Mouse (Mus musculus): ENCODE measurements around the gene Col2a1. TPM values are rescaled to one million over a fixed set of nuclear protein-coding genes. Genes with fewer than 3 reads are reported as not detected.

Col2a1 gene
- polyA plus RNA-seq, 1 experiment from 2014 or later, result 0.18 TPM

DNA sequence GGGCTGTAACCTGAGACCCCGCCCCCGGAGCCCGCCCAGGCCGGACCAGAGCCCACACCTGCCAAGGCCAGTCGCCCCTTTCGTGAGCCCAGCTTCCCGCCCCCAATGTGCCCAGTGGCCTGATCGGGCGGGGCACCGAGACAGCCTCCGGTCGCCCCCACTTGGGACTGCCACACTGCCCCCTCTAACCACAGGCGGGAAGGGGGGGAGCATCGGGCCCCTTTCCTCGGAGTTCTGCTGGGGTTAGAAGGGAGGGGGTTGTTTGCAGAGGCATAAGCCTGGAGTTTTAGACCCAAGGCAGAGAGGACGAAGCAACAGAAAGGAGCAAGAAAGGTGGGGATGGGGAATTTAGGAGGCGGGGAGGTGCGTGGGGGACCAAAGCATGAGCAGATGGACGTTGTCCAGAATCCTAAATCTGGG, 255 bp upstream of the Col2a1 start:
- peaks cover 62% of the 10 kb centered on the region for H3K27me3 ChIP-seq (replicated peaks; ENCODE audit: insufficient read depth, low read length)
- H3K4me2 ChIP-seq (replicated peaks; ENCODE audit: low read depth, low read length), result peak overlapping the region; percentile 35
- no peaks in the 10 kb centered on the region for H3K9me3 ChIP-seq (ENCODE audit: low read length)
- no peak for DNase-seq (ENCODE audit: low spot score)
- 4% methylated on average over 10 of the region's 19 CpGs for WGBS
- no peak overlapping the region for H3K27ac ChIP-seq (ENCODE audit: low read length)
- peaks cover 24% of the 10 kb centered on the region; the same call in 1 of the 2 replicates for H3K4me1 ChIP-seq (ENCODE audit: insufficient read depth, low read depth, low read length)
- H3K4me3 ChIP-seq (ENCODE audit: low read depth, low read length), result peak overlapping the region; percentile 10; the same call in 1 of the 2 replicates
- no peak for ATAC-seq
- H3K9ac ChIP-seq (replicated peaks; ENCODE audit: low read depth), result no peak overlapping the region
- TF ChIP-seq CTCF (IDR thresholded peaks at IDR 0.05), result no peak
- no peak for TF ChIP-seq EP300 (IDR thresholded peaks at IDR 0.05)
- no peaks in the 10 kb centered on the region for H3K36me3 ChIP-seq (ENCODE audit: insufficient read depth, low read length)

DNA sequence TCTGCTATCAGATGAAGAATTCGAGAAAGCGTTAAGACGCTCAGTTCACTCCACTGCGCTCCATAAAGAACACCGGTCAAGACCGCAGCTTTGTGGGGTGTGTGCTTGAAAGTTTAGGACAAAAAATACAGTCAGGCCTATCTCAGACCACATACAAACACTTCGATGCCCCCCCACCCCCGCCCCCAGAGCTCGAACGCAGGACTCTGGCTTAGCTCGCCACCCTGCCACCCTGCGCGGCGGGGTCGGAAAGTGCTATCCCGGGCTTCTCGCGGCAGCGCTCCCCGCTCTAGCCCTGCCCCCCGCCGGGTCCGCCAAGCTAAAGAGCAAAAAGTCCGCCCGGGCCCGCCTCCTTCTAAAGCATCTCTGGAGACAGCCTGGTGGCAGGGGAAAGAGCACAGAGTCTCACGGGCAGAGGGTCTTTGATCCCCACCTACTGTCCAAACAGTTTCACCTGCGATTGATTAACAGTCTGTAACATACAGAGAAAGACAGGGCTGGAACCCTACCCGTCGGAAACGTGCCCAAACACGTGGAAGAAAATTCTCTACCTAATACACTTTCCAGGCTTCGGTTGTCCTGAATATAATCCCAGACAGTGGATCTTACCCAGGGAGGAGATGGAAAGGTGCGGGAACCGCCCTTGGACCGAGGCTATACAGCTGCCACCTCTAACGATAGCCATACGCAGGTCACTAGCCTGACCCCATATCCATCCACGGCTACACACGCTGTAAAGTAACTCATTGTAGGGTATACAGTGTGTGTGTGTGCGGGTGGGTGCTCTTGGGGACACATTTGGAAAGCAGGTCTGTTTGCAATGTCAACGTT, 1.3 kb downstream of the Col2a1 start:
- H3K27me3 ChIP-seq (replicated peaks; ENCODE audit: insufficient read depth, low read length), result peaks cover 69% of the 10 kb centered on the region
- no peak overlapping the region for H3K27ac ChIP-seq (ENCODE audit: low read length)
- TF ChIP-seq EP300 (IDR thresholded peaks at IDR 0.05), result no peak
- TF ChIP-seq CTCF (IDR thresholded peaks at IDR 0.05), result no peak
- H3K36me3 ChIP-seq (ENCODE audit: insufficient read depth, low read length), result no peaks in the 10 kb centered on the region
- H3K4me2 ChIP-seq (replicated peaks; ENCODE audit: low read depth, low read length), result peak overlapping the region; percentile 51
- DNase-seq (ENCODE audit: low spot score), result peak; percentile 51
- H3K4me1 ChIP-seq (ENCODE audit: insufficient read depth, low read depth, low read length), result peaks cover 24% of the 10 kb centered on the region; the same call in 1 of the 2 replicates
- under 1% methylated on average over 41 of the region's 42 CpGs for WGBS
- H3K9me3 ChIP-seq (ENCODE audit: low read length), result no peaks in the 10 kb centered on the region
- no peak overlapping the region for H3K9ac ChIP-seq (replicated peaks; ENCODE audit: low read depth)
- peak overlapping the region; percentile 23; the same call in 1 of the 2 replicates for H3K4me3 ChIP-seq (ENCODE audit: low read depth, low read length)
- peak; percentile 31; the same call in 1 of the 2 replicates for ATAC-seq

DNA sequence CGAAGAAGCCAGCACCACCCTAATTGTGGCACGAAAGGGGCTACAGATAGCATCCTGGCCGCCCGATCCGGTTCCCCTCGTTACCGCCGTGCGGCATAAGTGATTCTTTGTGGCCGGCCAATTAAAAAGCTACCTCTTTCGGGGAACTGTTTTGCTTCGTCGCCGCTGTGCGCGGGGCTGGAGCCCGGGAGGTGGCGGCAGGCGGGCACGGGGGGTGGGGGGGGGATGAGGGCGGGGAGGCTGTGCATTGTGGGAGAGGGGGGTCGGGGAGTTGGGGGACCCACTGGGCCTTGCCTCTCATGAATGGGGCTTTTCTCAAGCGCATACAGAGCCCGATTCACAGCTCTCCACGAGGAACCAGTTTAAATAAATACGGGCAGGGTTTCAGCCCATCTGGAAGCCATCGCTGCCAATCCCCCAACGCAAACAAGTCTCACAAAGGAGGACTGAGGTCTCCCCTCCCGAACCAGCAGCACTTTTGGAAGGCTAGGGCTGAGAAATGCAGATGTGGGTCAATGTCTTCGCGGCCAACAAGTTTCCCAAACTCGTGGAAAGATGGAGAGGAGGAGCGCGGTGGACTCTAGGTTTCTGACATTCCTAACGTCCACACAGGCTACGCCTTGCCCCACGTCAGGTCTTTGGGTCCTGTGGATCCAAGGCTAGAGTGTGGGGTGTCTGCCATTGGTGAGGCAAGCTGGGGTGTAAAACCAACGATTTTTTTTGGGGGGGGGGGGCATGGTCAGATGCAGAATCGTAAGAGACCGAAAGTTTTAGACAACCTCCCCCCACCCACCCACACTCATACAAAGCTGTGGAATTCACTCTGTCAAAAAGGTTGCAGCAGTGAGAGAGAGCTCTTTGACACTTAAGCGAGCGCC, 2.1 kb downstream of the Col2a1 start:
- Histone ChIP-seq H3K4me2 (replicated peaks; ENCODE audit: low read depth, low read length) (peak overlapping the region; percentile 51), H3K9ac (replicated peaks; ENCODE audit: low read depth) (no peak overlapping the region), H3K4me1 (ENCODE audit: insufficient read depth, low read depth, low read length) (peaks cover 24% of the 10 kb centered on the region; the same call in 1 of the 2 replicates), H3K36me3 (ENCODE audit: insufficient read depth, low read length) (no peaks in the 10 kb centered on the region), H3K4me3 (ENCODE audit: low read depth, low read length) (peak overlapping the region; percentile 23), H3K9me3 (ENCODE audit: low read length) (no peaks in the 10 kb centered on the region), H3K27me3 (replicated peaks; ENCODE audit: insufficient read depth, low read length) (peaks cover 69% of the 10 kb centered on the region), H3K27ac (ENCODE audit: low read length) (no peak overlapping the region)
- ATAC-seq (no peak), DNase-seq (ENCODE audit: low spot score) (no peak)
- TF ChIP-seq CTCF (IDR thresholded peaks at IDR 0.05) (no peak), EP300 (IDR thresholded peaks at IDR 0.05) (no peak)
- 2% methylated on average over 39 of the region's 42 CpGs for WGBS

DNA sequence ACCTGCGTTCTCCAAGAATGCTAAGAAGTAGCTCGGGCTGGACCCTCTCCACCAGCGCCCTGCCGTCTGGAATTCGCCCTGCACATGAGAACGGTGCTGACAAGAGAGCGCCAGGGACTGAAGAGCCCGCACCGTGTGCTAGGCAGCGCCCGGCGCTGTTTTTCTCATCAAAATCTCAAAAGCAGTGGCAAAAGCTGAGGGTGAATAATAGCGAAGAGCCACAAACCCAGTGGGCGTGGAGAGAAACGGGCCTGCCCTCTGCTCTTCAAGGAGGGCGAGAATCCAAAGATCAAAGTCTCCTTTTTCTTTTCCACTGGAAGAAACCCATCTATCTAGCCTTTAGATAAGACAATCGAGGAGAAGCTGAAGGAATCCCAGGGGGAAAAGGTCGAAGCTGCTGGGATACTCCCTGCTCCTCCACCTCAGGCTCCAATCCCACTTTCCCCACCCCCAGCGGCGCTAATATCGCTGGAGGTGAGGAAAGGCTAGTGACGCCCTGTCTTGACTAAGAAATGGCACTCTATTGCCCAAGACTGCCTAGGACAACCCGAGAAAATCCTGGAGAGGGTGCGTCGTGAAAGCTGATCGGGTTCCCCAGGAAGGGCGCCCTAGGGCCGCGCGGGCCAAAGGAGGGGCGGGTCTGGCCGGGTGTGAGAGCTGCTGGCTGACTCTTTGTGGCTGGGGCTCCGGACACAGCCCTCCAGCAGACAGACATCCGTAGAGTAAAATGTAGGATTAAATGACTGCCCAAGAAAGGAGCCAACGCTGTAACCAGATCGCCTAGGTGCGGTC, 3.0 kb downstream of the Col2a1 start:
- Histone ChIP-seq H3K27ac (ENCODE audit: low read length) (no peak overlapping the region), H3K36me3 (ENCODE audit: insufficient read depth, low read length) (no peaks in the 10 kb centered on the region), H3K4me2 (replicated peaks; ENCODE audit: low read depth, low read length) (peak overlapping the region; percentile 51), H3K4me1 (ENCODE audit: insufficient read depth, low read depth, low read length) (peaks cover 24% of the 10 kb centered on the region; the same call in 1 of the 2 replicates), H3K4me3 (ENCODE audit: low read depth, low read length) (peak overlapping the region; percentile 23), H3K9ac (replicated peaks; ENCODE audit: low read depth) (no peak overlapping the region), H3K27me3 (replicated peaks; ENCODE audit: insufficient read depth, low read length) (peaks cover 63% of the 10 kb centered on the region), H3K9me3 (ENCODE audit: low read length) (no peaks in the 10 kb centered on the region)
- TF ChIP-seq CTCF (IDR thresholded peaks at IDR 0.05), result peak; percentile 35; the same call in 1 of the 2 replicates
- TF ChIP-seq EP300 (IDR thresholded peaks at IDR 0.05), result no peak
- ATAC-seq (peak; percentile 32; the same call in 1 of the 2 replicates), DNase-seq (ENCODE audit: low spot score) (peak; percentile 37)
- WGBS, result 3% methylated on average over 37 of the region's 37 CpGs

DNA sequence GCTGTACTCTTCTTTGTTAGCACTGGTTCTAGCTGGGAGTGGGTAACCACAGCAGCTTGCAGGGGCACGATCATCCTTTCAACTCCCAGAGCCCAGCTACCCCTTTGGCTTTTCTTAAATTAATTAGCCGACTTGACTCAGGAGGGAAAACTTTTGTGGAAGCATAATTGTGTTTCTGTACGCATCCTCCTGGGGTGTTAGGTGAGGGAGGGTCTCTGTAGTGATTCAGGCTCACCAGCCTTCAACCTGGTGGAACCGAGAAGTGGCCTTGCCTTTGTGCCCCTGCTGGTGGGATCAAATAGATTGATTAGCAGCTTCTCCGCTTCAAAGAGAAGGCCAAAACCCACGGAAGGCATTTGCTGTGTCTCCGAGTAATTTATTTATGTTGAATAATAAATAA, 4.5 kb downstream of the Col2a1 start:
- H3K9me3 ChIP-seq (ENCODE audit: low read length), result no peaks in the 10 kb centered on the region

More for the DNA sequence above, 4.5 kb downstream of the Col2a1 start:
- Histone ChIP-seq H3K4me1 (ENCODE audit: insufficient read depth, low read depth, low read length) (peaks cover 24% of the 10 kb centered on the region; the same call in 1 of the 2 replicates), H3K27me3 (replicated peaks; ENCODE audit: insufficient read depth, low read length) (peaks cover 50% of the 10 kb centered on the region), H3K27ac (ENCODE audit: low read length) (no peak overlapping the region), H3K9ac (replicated peaks; ENCODE audit: low read depth) (no peak overlapping the region), H3K4me2 (replicated peaks; ENCODE audit: low read depth, low read length) (no peak overlapping the region), H3K4me3 (ENCODE audit: low read depth, low read length) (no peak overlapping the region), H3K36me3 (ENCODE audit: insufficient read depth, low read length) (no peaks in the 10 kb centered on the region)
- ATAC-seq, result no peak
- WGBS, result 33% methylated on average over 7 of the region's 7 CpGs
- no peak for DNase-seq (ENCODE audit: low spot score)
- TF ChIP-seq EP300 (IDR thresholded peaks at IDR 0.05) (no peak), CTCF (IDR thresholded peaks at IDR 0.05) (no peak)
